Mouse (Mus musculus) granulocyte monocyte progenitor cell, adult 5-6 weeks (primary cell): ENCODE results near the gene Als2cr12. TPM values are rescaled to one million over a fixed set of nuclear protein-coding genes. Genes with fewer than 3 reads are reported as not detected.
A peak's percentile ranks its signal among the peaks of the same experiment; 100 is the strongest.
"Not testable (repeated sequence)": the region's sequence is repeated elsewhere in the genome, so short reads cannot be mapped to it uniquely, and the experiment has no call there.

Experiments
- ATAC-seq: replicated peaks from 2 replicates; pipeline ENCODE4 v1.8.0; 2016; ENCODE audit warnings: mild to moderate bottlenecking, moderate TSS enrichment, inconsistent platforms; ENCODE audit not compliant: poor library complexity, severe bottlenecking
- total RNA-seq, 2 experiments: library from RNA; stranded (forward) in 1 of 2; stranded (reverse) in 1 of 2; fragments of 200-712, 200-1000 nt in 1 of 2; fragments of >200 nt in 1 of 2; fragmentation: Nextera tagmentation in 1 of 2; gene quantifications; 2 replicates each; pipeline ENCODE4 v1.2.3; 2014 to 2017

Gene Als2cr12
- total RNA-seq, 2 experiments from 2014 or later, result not detected

- peak; percentile 91 for ATAC-seq
Measured at GRCm38 (mm10) chr1:58617978-58618668, 77.7 kb downstream of the Als2cr12 start.

- ATAC-seq, result no peak
Measured at GRCm38 (mm10) chr1:58617076-58617475, 78.7 kb downstream of the Als2cr12 start.

- ATAC-seq, result no peak
Measured at GRCm38 (mm10) chr1:58616176-58616575, 79.6 kb downstream of the Als2cr12 start.

- ATAC-seq, result no peak
Measured at GRCm38 (mm10) chr1:58615146-58615545, 80.6 kb downstream of the Als2cr12 start.

- ATAC-seq, result no peak
Measured at GRCm38 (mm10) chr1:58614424-58614823, 81.4 kb downstream of the Als2cr12 start.

GRCm38 (mm10) chr1:58613786-58614185 lies 82.0 kb downstream of the Als2cr12 start:
- no peak for ATAC-seq

GRCm38 (mm10) chr1:58610611-58611010 lies 85.2 kb downstream of the Als2cr12 start:
- ATAC-seq, result no peak

GRCm38 (mm10) chr1:58610166-58610565 lies 85.6 kb downstream of the Als2cr12 start:
- no peak for ATAC-seq

GRCm38 (mm10) chr1:58609591-58609990 lies 86.2 kb downstream of the Als2cr12 start:
- ATAC-seq, result not testable (repeated sequence)

- ATAC-seq, result peak; percentile 82
Measured at GRCm38 (mm10) chr1:58603738-58604137, 92.1 kb downstream of the Als2cr12 start.

- ATAC-seq, result no peak
Measured at GRCm38 (mm10) chr1:58602681-58603080, 93.1 kb downstream of the Als2cr12 start.

Other genes with a start within 250 kb of the Als2cr12 start
- gene Orc2, start 190.9 kb downstream of the Als2cr12 start, total RNA-seq (2014; fragmentation: Nextera tagmentation), result 30.3 and 35.4 TPM in 2 replicates
- 71.1 and 79.5 TPM in 2 replicates for gene Orc2, start 190.9 kb downstream of the Als2cr12 start, total RNA-seq (2017)
- 14.9 and 25.2 TPM in 2 replicates for gene Fam126b, start 109.7 kb downstream of the Als2cr12 start, total RNA-seq (2014; fragmentation: Nextera tagmentation)
- 14.6 and 20.2 TPM in 2 replicates for gene Fam126b, start 109.7 kb downstream of the Als2cr12 start, total RNA-seq (2017)
- gene Ndufb3, start 109.6 kb downstream of the Als2cr12 start, total RNA-seq (2014; fragmentation: Nextera tagmentation), result 120 and 177 TPM in 2 replicates
- gene Ndufb3, start 109.6 kb downstream of the Als2cr12 start, total RNA-seq (2017), result 62.3 and 124 TPM in 2 replicates
- 81.6 and 114 TPM in 2 replicates for gene Cflar, start 15.5 kb upstream of the Als2cr12 start, total RNA-seq (2014; fragmentation: Nextera tagmentation)
- gene Cflar, start 15.5 kb upstream of the Als2cr12 start, total RNA-seq (2017), result 95.6 and 100 TPM in 2 replicates
- gene Casp8, start 99.4 kb upstream of the Als2cr12 start, total RNA-seq (2014; fragmentation: Nextera tagmentation), result 106 and 119 TPM in 2 replicates
- gene Casp8, start 99.4 kb upstream of the Als2cr12 start, total RNA-seq (2017), result 133 and 147 TPM in 2 replicates